Mouse (Mus musculus): ENCODE measurements around the gene Tulp4.

DNA sequence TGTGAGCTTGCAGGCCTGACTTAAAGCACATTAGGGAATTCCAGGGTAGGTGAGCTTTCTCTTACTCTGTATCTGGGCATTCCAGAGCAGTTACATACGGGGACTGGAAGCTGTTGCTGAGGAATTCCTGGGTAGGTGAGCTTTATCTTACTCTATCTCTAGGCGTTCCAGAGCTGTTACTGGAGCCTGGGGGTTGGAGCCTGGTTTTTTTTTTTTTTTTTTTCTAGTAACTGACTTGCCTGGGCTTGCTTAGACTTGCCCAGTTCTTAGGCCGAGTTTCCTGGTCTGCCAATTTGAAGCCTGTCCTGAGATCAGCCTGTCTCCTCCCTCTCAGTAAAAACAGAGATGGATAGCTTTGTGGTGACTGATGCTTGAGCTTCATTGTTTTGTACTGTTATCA, 21.8 kb downstream of the Tulp4 start:
- no peak for TF ChIP-seq CTCF (IDR thresholded peaks at IDR 0.05; ENCODE audit: low read depth, low read length)
- no peak for TF ChIP-seq POLR2A (IDR thresholded peaks at IDR 0.05; ENCODE audit: extremely low read depth, insufficient read depth, low read length)

Data from liver, adult 2 months (tissue).